28 mouse cellular contexts compared by ENCODE assay signal in genomic region chr12:39257571-39257970, GRCm38 (mm10).
"Had no signal": no experiment of that assay in that cellular context is flagged by ENCODE, and none has a peak within 500 bp of the region (broad histone marks: within the 10 kb centered on the region; RNA-seq: fewer than 3 reads in every experiment).

No protein-coding gene starts in this region.

- H3K27me3 ChIP-seq: heart, embryonic 13.5 days; heart, embryonic 15.5 days; hindbrain, embryonic 13.5 days; hindbrain, embryonic 15.5 days; kidney, embryonic 15.5 days; limb, embryonic 12.5 days; liver, embryonic 13.5 days; liver, embryonic 15.5 days had no signal

- ATAC-seq: hindbrain, postnatal 0 days; intestine, embryonic 16.5 days had no signal

- H3K4me3 ChIP-seq: gastrocnemius, adult 2 months; heart, embryonic 13.5 days; heart, embryonic 15.5 days; hindbrain, embryonic 13.5 days; hindbrain, embryonic 15.5 days; kidney, embryonic 15.5 days; left cerebral cortex, adult 2 months; limb, embryonic 10.5 days; limb, embryonic 12.5 days; liver, embryonic 13.5 days; liver, embryonic 15.5 days had no signal

- H3K9me3 ChIP-seq: heart, embryonic 13.5 days; heart, embryonic 15.5 days; hindbrain, embryonic 13.5 days; hindbrain, embryonic 15.5 days; kidney, embryonic 15.5 days; limb, embryonic 10.5 days; limb, embryonic 12.5 days; liver, embryonic 13.5 days; liver, embryonic 15.5 days had no signal

- H3K4me1 ChIP-seq: heart, embryonic 13.5 days; heart, embryonic 15.5 days; hindbrain, embryonic 13.5 days; hindbrain, embryonic 15.5 days; kidney, embryonic 15.5 days; limb, embryonic 10.5 days; limb, embryonic 12.5 days; liver, embryonic 13.5 days; liver, embryonic 15.5 days had no signal

- H3K27ac ChIP-seq: gastrocnemius, adult 2 months; heart, embryonic 13.5 days; heart, embryonic 15.5 days; hindbrain, embryonic 13.5 days; hindbrain, embryonic 15.5 days; hindbrain, postnatal 0 days; kidney, embryonic 15.5 days; kidney, postnatal 0 days; left cerebral cortex, adult 2 months; limb, embryonic 10.5 days; limb, embryonic 12.5 days; liver, embryonic 13.5 days; liver, embryonic 15.5 days had no signal

- H3K9ac ChIP-seq: heart, embryonic 13.5 days; heart, embryonic 15.5 days; hindbrain, embryonic 13.5 days; hindbrain, embryonic 15.5 days; kidney, embryonic 15.5 days; limb, embryonic 12.5 days; liver, embryonic 13.5 days; liver, embryonic 15.5 days had no signal

- DNase-seq: gastrocnemius, adult 2 months; gastrocnemius, postnatal 10 days; gastrocnemius, postnatal 25 days; heart, adult 18-20 months; heart, postnatal 14 days; heart, postnatal 36 days; kidney, adult 11 months; kidney, adult 2 months; kidney, adult 9 months; kidney, postnatal 14 days; kidney, postnatal 36 days; layer of hippocampus, adult 9-11 months; liver; liver, embryonic 13.5 days had no signal

- H3K4me2 ChIP-seq: heart, embryonic 11.5 days; heart, embryonic 13.5 days; heart, embryonic 15.5 days; hindbrain, embryonic 13.5 days; hindbrain, embryonic 15.5 days; kidney, embryonic 15.5 days; limb, embryonic 12.5 days; liver, embryonic 11.5 days; liver, embryonic 13.5 days; liver, embryonic 15.5 days had no signal

- H3K36me3 ChIP-seq: heart, embryonic 13.5 days; heart, embryonic 15.5 days; hindbrain, embryonic 13.5 days; hindbrain, embryonic 15.5 days; kidney, embryonic 15.5 days; limb, embryonic 10.5 days; limb, embryonic 12.5 days; liver, embryonic 13.5 days; liver, embryonic 15.5 days had no signal
